Mouse (Mus musculus): ENCODE data around the gene Olfr620. TPM values are rescaled to one million over a fixed set of nuclear protein-coding genes. Genes with fewer than 3 reads are reported as not detected.

Olfr620 gene
- polyA plus RNA-seq, 1 experiment from 2014 or later = not detected

DNA sequence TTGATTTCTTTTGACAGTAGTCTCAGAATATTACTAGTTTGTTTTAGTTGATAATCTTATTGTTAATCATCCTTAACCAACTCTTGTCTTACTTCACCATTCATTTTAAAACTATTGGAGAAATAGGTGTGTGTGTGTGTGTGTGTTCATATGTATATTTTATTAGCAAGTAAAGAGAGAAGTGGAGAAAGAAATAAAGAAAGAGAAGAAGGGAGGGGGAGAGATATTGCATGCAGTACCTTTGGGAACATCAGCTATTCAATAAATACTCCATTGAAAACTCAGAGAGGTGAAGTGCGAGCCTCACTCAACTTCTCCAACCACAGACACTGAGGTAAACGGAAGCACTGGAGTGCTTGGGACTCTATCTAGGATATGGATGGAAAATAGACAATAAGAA is 56.6 kb downstream of the Olfr620 start, which contains the start of gene Olfr615:
Gene Olfr615 (plus strand): TSS at position 301 of the 400 bp plus-strand sequence.
- Histone ChIP-seq H3K4me1 (ENCODE audit: control insufficient read depth, insufficient read depth, low read length) (no peaks in the 10 kb centered on the region), H3K27me3 (ENCODE audit: control insufficient read depth, insufficient read depth, low read length) (no peaks in the 10 kb centered on the region), H3K27ac (ENCODE audit: low read depth, low read length) (no peak within 1 kb of the TSS), H3K9me3 (ENCODE audit: control insufficient read depth, low read length) (no peaks in the 10 kb centered on the region), H3K4me2 (ENCODE audit: low read depth) (no peak within 1 kb of the TSS), H3K36me3 (ENCODE audit: control insufficient read depth, insufficient read depth, low read length) (no peaks in the 10 kb centered on the region), H3K4me3 (ENCODE audit: low read depth, low read length) (no peak within 1 kb of the TSS), H3K9ac (ENCODE audit: low read length) (no peak within 1 kb of the TSS)
- DNase-seq (ENCODE audit: low spot score) = no peak
- ATAC-seq (ENCODE audit: insufficient read depth, low FRiP score, low TSS enrichment) = no peak
- WGBS = 91% methylated on average over 2 of the region's 2 CpGs

Small RNA genes lying within 50 kb of the gene (microRNA-seq; reads per million reads assigned to microRNA genes)
- not detected for gene Gm26506

Other genes starting within 250 kb of the Olfr620 start
- gene Olfr601, start 249.9 kb downstream of the Olfr620 start, polyA plus RNA-seq (2014; fragmentation: Nextera tagmentation; extraction: Ambion mirVana) = not detected in 2 replicates
- gene Olfr603, start 226.4 kb downstream of the Olfr620 start, polyA plus RNA-seq (2014; fragmentation: Nextera tagmentation; extraction: Ambion mirVana) = not detected in 2 replicates
- gene Usp17lc, start 197.5 kb downstream of the Olfr620 start, polyA plus RNA-seq (2014; fragmentation: Nextera tagmentation; extraction: Ambion mirVana) = not detected in 2 replicates
- gene Olfr605, start 167.1 kb downstream of the Olfr620 start, polyA plus RNA-seq (2014; fragmentation: Nextera tagmentation; extraction: Ambion mirVana) = not detected in 2 replicates
- not detected in 2 replicates for gene Olfr606, start 163.5 kb downstream of the Olfr620 start, polyA plus RNA-seq (2014; fragmentation: Nextera tagmentation; extraction: Ambion mirVana)
- gene Olfr607, start 148.4 kb downstream of the Olfr620 start, polyA plus RNA-seq (2014; fragmentation: Nextera tagmentation; extraction: Ambion mirVana) = not detected in 2 replicates
- not detected in 2 replicates for gene Olfr608, start 142.7 kb downstream of the Olfr620 start, polyA plus RNA-seq (2014; fragmentation: Nextera tagmentation; extraction: Ambion mirVana)
- gene Olfr609, start 114.5 kb downstream of the Olfr620 start, polyA plus RNA-seq (2014; fragmentation: Nextera tagmentation; extraction: Ambion mirVana) = not detected in 2 replicates
- not detected in 2 replicates for gene Olfr610, start 100.4 kb downstream of the Olfr620 start, polyA plus RNA-seq (2014; fragmentation: Nextera tagmentation; extraction: Ambion mirVana)
- gene Olfr611, start 91.7 kb downstream of the Olfr620 start, polyA plus RNA-seq (2014; fragmentation: Nextera tagmentation; extraction: Ambion mirVana) = not detected in 2 replicates
- gene Olfr612, start 69.8 kb downstream of the Olfr620 start, polyA plus RNA-seq (2014; fragmentation: Nextera tagmentation; extraction: Ambion mirVana) = not detected in 2 replicates
- gene Olfr613, start 64.5 kb downstream of the Olfr620 start, polyA plus RNA-seq (2014; fragmentation: Nextera tagmentation; extraction: Ambion mirVana) = not detected in 2 replicates
- not detected in 2 replicates for gene Olfr615, start 56.5 kb downstream of the Olfr620 start, polyA plus RNA-seq (2014; fragmentation: Nextera tagmentation; extraction: Ambion mirVana)
- gene Olfr616, start 43.4 kb downstream of the Olfr620 start, polyA plus RNA-seq (2014; fragmentation: Nextera tagmentation; extraction: Ambion mirVana) = not detected in 2 replicates
- gene Olfr617, start 39.5 kb downstream of the Olfr620 start, polyA plus RNA-seq (2014; fragmentation: Nextera tagmentation; extraction: Ambion mirVana) = not detected in 2 replicates
- not detected in 2 replicates for gene Olfr618, start 22.4 kb downstream of the Olfr620 start, polyA plus RNA-seq (2014; fragmentation: Nextera tagmentation; extraction: Ambion mirVana)
- gene Olfr619, start 12.0 kb downstream of the Olfr620 start, polyA plus RNA-seq (2014; fragmentation: Nextera tagmentation; extraction: Ambion mirVana) = not detected in 2 replicates
- gene Olfr622, start 30.2 kb upstream of the Olfr620 start, polyA plus RNA-seq (2014; fragmentation: Nextera tagmentation; extraction: Ambion mirVana) = not detected in 2 replicates
- gene Olfr623, start 51.2 kb upstream of the Olfr620 start, polyA plus RNA-seq (2014; fragmentation: Nextera tagmentation; extraction: Ambion mirVana) = not detected in 2 replicates
- 0.04 TPM in 2 replicates for gene Olfr624, start 58.7 kb upstream of the Olfr620 start, polyA plus RNA-seq (2014; fragmentation: Nextera tagmentation; extraction: Ambion mirVana)
- not detected in 2 replicates for gene Olfr625-ps1, start 70.2 kb upstream of the Olfr620 start, polyA plus RNA-seq (2014; fragmentation: Nextera tagmentation; extraction: Ambion mirVana)
- not detected in 2 replicates for gene Olfr243, start 102.1 kb upstream of the Olfr620 start, polyA plus RNA-seq (2014; fragmentation: Nextera tagmentation; extraction: Ambion mirVana)
- not detected in 2 replicates for gene Olfr628, start 117.8 kb upstream of the Olfr620 start, polyA plus RNA-seq (2014; fragmentation: Nextera tagmentation; extraction: Ambion mirVana)
- not detected in 2 replicates for gene Olfr629, start 132.4 kb upstream of the Olfr620 start, polyA plus RNA-seq (2014; fragmentation: Nextera tagmentation; extraction: Ambion mirVana)
- not detected in 2 replicates for gene Olfr630, start 144.8 kb upstream of the Olfr620 start, polyA plus RNA-seq (2014; fragmentation: Nextera tagmentation; extraction: Ambion mirVana)
- gene Olfr69, start 159.1 kb upstream of the Olfr620 start, polyA plus RNA-seq (2014; fragmentation: Nextera tagmentation; extraction: Ambion mirVana) = not detected in 2 replicates
- not detected in 2 replicates for gene Olfr68, start 167.2 kb upstream of the Olfr620 start, polyA plus RNA-seq (2014; fragmentation: Nextera tagmentation; extraction: Ambion mirVana)
- not detected in 2 replicates for gene Olfr67, start 179.3 kb upstream of the Olfr620 start, polyA plus RNA-seq (2014; fragmentation: Nextera tagmentation; extraction: Ambion mirVana)
- gene Hbb-bt, start 201.5 kb upstream of the Olfr620 start, polyA plus RNA-seq (2014; fragmentation: Nextera tagmentation; extraction: Ambion mirVana) = 601 and 630 TPM in 2 replicates
- 191 and 252 TPM in 2 replicates for gene Hbb-bs, start 215.6 kb upstream of the Olfr620 start, polyA plus RNA-seq (2014; fragmentation: Nextera tagmentation; extraction: Ambion mirVana)
- not detected in 2 replicates for gene Hbb-bh2, start 228.0 kb upstream of the Olfr620 start, polyA plus RNA-seq (2014; fragmentation: Nextera tagmentation; extraction: Ambion mirVana)
- gene Hbb-bh1, start 230.6 kb upstream of the Olfr620 start, polyA plus RNA-seq (2014; fragmentation: Nextera tagmentation; extraction: Ambion mirVana) = 2,034 and 2,085 TPM in 2 replicates
- gene Hbb-y, start 240.7 kb upstream of the Olfr620 start, polyA plus RNA-seq (2014; fragmentation: Nextera tagmentation; extraction: Ambion mirVana) = 8,929 and 9,080 TPM in 2 replicates